Mouse (Mus musculus): ENCODE data around the gene Ptafr.

Gene Ptafr

DNA sequence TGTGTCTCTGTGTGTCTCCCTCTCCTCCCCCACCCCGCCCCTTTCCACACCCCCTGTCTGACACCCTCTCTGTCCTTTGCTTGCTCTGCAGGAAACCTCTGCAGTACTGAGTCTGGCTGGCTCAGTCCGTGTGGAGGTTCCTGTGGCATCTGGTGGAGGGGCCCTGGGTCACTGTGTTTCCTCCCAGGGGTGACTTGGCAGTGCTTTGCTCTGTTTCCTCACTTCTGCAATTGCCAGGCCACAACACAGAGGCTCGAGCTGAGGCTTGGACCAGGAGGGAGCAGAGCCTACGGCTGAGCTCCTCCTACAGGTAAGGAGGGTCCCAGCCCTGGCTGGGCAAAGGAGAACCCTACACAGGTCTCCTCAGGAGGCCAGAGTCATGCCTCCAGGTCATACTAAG is at the start of gene Ptafr:
TSS of gene Ptafr (plus strand) at position 103 of the 400 bp plus-strand sequence.
- peak in 1 of 2 experiments; percentile 27 for DNase-seq (ENCODE audit: low spot score in 2 of 2)

DNA sequence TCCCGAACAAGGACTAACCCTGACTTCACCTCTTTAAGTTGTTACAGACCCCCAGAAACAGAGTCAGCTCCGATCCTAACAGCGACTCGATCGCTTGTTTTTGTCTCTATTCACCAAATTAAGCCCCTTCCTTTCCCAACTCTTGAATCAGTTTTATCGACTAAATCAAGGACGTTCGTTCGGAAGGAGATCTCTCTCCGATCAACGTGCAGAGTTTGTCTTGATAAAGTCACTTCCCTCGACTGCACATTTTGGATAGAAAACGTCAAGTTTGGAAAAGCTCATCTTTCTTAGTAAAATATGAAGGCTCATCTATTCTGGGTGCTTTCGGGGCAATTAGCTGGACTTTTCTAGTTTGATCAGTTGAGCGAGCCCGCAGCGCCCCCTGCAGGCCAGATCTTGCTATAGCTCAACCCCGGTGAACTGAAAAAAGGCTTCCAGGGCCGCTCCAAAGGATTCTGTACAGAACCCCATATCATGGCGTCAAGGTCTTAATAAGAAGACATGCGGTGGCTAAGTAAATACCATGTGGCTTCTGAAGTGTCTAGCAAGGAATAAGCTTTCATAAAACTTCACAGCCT is 49.2 kb upstream of the Ptafr start:
- peak; percentile 57 to 81 for DNase-seq (ENCODE audit: low spot score in 2 of 2)

DNA sequence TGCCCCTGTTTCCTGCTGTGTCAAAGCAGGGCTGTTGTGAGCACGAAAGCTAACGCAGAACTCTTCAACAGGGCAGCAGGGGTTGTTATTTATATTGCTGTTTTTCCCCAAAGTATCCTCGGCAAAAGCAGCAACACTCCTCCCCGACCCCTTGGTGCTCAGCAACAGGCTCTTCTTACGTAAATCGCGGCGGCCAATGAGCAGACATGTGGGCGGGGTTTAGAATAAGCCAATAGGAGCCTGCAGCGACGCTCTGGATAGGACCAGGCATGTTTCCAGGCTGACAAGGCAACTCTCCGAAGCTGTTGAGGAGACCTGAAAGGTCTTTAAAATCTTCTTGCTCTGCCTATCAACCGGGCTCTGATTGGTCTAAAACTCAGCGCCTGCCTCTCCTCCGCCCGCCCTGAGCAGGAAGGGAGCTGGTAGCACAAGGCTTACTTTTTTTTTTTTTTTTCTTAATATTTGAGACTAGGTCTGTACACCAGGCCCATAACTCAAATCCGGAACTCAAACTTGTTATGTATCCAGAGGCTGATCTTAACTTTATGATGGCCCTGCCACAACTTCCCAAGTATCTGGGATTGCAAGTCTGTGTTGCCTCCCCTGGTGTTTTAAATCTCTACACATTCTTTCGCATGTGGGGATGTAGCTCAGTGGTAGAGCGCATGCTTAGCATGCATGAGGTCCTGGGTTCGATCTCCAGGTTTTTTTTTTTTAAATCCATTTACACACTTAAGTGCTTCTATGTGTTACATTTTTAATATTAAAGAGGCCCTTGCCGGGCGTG is 48.3 kb upstream of the Ptafr start:
- peak; percentile 87 to 91 for DNase-seq (ENCODE audit: low spot score in 2 of 2)

DNA sequence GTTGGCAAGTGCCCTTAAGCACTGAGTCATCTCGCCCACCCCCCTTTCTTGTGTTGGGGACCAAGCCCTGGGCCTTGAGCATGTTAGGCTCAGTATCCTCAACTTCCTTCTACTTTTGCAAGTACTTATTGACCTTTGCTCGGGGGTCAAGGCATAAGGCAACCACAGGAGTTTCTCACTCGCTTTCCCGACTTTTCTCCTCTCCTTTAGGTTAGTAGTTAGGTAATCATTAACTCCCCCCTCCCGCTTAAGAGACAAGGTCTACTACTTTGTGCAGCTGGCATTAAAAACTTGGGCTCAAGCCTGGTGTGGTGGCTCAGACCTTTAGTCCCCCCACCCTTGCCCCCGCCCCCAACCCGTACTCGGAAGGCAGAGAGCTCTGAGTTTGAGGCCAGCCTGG is 45.8 kb upstream of the Ptafr start:
- DNase-seq (ENCODE audit: low spot score in 2 of 2): no peak

DNA sequence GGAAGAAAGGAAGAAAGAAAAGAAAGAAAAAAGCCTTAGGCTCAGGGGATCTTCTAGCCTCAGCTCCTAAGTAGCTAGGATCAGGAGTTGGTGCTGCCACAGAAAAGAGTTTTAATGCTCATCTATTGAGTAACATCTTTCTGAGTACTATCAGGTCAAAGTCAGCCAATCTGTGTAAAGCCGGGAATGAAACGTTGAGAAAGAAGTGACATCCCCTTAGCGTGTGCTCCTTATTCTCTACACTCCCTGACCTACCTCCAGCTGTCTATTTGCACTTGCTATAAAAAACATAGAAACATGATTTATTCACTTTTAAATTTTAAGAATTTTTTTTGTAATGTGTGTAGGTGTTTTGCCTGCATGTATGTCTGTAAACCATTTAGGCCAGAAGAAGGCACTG is 44.7 kb upstream of the Ptafr start:
- no peak for DNase-seq (ENCODE audit: low spot score in 2 of 2)

DNA sequence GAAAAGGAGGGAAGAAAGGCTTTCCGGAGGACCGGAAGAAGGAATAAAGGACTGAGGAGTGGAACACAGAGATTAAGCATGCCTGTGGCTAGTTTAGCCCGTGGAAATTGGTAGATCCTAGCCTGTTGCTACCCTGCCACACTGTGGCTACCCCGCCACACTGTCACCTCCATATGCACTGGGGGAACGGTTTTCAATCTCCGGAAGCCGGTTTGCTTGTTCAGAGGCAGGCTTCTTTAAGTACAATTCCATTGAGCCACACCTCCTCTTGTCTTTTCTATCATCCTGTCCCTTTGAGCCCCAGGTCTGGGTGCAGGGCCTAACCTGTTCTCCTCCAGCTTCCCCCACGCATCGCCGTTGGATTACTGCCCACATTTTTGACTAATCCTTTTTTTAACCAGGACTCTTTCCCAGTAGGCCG is 39.5 kb upstream of the Ptafr start:
- no peak for DNase-seq (ENCODE audit: low spot score in 2 of 2)

DNA sequence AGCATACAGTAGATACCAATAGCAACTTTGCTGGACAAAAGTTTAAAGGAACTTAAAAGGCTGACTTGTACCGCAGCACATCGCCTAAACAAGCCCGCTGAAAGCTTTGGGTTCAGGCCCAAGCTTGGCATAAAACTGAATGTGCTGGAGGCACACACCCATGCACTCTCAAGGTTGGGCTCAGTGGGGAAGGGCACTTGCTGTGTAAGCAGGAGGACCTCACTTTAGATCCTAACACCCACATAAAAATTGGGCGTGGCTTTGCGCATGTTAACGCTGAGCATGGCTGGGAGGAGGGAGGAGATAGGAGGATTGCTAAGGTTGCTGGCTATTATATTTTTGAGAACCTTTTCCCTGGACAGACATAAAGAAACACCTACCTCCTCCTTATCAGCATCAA is 39.1 kb upstream of the Ptafr start:
- no peak for DNase-seq (ENCODE audit: low spot score in 2 of 2)

DNA sequence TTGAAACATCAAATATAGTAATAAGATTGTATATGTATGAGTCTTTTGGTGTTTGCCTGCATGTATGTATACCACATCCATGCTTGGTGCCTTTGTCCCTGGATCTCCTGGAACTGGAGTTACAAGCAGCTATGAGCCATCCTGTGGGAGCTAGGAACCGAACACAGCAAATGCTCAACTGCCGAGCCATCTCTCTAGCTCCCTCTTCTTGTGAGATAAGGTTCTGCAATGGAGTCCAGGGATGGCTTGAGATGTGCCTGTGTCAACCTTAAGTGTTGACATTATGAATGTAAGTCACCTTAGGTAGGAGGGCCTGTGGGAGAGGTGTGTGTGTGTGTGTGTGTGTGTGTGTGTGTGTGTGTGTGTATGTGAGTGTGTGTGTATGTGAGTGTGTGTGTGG is 37.2 kb upstream of the Ptafr start:
- no peak for DNase-seq (ENCODE audit: low spot score in 2 of 2)

DNA sequence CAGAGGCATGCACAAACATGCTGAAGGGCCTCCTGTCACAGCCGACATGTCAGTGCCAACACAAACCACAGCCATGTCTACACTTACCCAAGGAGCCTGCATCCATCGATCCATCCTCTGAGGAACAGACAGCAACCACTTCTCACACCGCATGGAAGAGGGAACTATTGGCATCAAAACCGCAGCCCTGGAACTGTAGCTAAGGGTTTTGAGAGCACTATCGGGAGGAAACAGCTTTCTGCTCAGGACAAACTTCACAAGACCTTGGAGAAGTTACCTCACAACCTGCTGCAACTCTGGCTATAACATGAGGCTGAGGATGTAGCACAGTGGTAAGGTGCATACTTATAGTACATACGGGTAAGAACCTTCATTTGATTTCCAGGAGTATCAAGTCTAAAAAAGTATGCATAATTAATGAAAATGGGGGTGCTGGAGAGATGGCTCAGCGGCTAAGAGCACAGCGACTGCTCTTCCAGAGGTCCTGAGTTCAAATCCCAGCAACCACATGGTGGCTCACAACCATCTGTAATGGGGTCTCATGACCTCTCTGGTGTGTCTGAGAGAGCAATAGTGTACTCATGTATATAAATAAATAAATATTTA is 35.8 kb upstream of the Ptafr start:
- no peak for DNase-seq (ENCODE audit: low spot score in 2 of 2)

DNA sequence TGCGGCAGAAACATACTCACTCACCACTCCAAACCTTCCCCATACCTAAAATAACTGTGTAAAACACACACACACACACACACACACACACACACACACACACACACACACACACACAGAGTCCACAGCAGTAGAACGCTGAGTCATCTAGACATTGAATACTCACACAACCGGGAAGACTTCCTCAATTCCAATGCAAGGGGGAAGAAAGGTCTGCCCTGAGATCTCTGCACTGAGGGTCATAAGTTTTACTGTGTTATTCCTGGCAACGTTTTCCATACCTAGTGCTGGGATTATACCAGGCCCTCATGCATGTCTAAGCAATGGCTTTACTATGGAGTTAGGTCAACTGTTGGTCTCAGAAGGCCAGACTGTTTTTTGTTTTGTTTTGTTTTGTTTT is 34.5 kb upstream of the Ptafr start:
- no peak for DNase-seq (ENCODE audit: low spot score in 2 of 2)

DNA sequence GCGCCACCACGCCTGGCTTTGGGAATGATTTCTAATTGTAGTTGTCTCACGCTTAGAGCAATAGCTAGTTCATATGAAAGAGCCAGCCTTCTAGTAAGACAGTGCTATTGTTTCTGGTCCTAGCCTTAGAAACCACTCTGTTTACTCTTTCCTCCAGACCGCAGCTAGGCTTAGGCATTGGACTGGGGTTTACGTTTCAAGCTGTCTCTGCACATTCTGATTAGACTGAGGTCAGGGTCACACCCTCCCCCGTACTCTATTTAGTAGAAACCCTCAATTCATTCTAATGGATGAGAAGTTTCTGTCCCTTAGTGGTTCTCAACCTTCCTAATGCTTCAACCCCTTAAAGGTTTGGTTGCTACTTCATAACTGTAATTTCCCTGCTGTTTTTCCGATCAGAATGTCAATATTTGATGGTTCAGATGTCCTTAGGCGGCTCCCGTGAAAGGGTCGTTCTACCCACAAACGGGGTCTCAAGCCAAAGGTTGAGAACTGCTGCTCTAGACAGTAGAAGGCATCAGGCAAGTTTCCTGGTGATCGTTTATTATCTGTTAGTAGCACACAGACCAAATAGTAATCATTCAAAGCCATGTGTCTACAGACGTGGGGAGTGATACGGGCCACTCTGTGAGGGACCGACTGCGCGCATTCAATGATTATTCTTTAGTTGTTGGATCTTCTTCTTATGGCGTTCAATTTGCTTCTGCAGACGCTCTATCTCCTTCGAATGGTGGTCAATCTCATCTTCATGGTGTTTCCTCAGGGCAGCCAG is 33.6 kb upstream of the Ptafr start:
- DNase-seq (ENCODE audit: low spot score in 2 of 2): no peak

DNA sequence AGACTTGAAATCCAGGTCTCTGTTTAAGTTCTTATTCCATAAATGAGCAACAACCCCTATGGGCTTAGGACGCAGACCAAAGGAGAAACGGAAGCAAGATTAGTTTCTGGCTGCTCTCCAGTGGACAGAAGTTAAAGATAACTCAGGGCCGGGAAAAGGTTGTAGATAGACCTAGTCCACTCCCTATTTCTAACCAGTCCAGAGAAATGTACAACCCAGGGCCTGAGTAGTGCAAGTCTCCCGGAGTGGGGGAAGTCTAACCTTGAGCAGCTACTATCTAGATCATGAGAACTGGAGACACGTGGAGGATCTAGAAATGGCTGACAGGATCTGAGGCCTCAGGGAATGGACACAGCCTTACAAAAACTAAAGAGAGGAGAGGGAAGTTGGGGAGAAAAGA is 31.4 kb upstream of the Ptafr start:
- DNase-seq (ENCODE audit: low spot score in 2 of 2): no peak

DNA sequence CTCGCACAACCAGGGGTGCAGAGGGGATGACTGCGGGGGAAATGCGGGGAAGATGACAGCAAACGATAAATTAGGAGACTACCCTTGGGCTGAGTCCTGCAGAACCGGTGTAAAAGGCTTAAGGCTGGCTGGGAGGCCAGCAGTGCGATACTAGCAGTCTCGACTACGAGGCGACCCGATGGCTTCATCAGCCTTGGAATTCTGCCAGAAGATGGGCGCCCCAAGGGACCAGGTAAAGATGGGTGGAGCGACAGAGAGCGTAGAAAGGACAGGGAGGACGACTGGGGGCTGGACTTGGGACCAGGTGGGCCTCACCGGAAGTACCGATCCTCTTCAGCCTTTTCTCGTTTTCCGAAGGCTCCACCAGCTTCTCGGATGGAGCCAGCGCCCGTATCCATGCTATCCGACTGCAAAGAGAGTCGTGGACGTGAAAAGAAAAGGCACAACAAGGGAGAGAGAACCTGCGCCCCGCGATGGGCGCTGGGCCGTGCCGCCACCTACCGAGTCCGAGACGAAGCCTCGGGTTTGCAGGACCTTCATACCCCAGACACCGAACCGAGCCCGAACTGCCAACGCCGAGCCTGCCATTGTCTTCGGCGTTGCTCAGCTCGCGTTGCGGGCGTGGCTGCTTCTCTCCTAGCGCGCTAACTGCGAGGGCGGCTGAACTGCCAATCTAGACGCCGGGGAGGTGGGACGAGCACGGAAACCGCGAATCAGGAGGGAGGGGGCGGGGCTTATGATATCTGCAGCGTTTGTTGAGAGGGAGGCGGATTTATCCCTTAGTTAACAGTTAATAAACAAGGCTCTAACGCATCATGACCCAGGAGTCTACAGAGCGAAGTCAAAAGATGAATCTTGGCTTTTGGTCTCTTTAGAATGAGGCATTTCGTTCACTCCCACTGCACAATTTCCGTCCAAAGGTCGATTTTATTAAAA is 30.6 kb upstream of the Ptafr start, which contains the start of gene Atpif1:
TSS of gene Atpif1 (minus strand) at position 679 of the 936 bp plus-strand sequence.
- peak; percentile 78 to 79 for DNase-seq (ENCODE audit: low spot score in 2 of 2)

DNA sequence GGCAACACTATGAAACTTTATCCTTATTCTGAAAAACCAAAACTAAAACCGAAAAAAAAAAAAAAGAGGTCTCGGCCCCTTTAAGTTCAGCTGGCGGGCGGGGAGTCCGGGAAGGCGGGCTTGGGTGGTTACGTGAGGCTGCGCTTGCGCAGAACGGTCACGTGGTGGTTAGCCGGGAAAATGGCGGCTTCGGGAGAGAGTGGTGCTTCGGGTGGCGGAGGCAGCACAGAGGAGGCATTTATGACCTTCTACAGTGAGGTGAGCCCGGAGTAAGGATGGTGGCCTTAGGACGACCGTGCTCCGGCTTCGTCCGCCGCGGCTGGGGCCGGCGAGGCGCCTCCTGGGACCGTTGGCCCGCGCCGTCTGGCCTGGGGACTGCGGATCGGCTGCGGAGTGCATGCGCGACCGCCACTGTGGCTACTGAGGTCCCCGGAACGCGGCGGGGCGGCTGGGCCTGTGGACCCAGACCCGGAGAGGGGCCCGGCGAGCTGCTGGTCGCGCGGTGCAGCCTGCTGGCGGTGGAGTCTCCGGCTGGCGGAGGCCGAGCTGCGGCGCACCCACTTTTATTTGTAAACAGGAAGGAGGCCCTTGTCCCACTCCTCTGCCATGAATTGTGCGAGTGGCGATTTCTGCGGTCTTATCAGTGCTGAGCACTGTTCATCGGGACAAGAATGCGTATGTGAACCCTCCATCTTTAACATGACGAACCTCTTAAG is 28.3 kb upstream of the Ptafr start, which contains the start of gene Dnajc8:
TSS of gene Dnajc8 (plus strand) at position 145 of the 716 bp plus-strand sequence.
- DNase-seq (ENCODE audit: low spot score in 2 of 2): peak; percentile 86 to 93

DNA sequence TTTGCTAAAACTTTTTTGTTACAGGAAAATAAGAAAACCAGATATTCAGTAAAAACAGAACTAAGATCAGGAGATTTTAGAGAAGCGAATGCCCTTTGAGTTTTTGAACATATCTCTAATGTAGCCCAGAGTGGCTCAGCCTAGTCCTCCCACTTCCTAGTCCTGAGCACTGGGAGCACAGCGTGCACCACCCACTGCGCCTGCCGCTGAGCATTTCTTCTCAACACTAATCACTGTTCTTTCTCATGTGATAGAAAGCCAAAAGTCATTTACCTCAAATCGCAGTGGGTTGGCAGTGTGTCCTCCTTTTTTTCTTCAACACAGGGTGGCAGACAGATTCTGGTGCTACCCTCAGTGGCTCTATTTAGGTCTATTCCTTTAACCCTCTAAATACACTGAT is 24.4 kb upstream of the Ptafr start:
- no peak for DNase-seq (ENCODE audit: low spot score in 2 of 2)

DNA sequence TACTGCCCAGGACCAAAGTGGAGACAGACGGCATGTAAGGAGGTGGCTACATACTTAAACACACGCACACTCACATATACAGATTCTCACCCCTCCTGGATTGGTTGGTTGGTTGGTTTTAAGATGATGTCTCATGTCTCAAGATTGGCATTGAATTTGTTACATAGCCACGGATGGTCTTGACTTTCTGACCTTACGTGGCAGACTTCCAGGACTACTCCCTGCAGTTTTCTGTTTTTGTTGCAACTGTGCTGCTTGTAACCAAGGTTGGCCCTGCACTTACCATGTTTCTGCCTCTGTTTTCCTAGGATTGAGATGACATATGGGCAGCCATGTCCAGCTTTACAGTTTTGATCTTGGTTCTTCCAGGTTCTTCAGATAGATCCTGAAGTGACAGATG is 22.5 kb upstream of the Ptafr start:
- DNase-seq (ENCODE audit: low spot score in 2 of 2): no peak

DNA sequence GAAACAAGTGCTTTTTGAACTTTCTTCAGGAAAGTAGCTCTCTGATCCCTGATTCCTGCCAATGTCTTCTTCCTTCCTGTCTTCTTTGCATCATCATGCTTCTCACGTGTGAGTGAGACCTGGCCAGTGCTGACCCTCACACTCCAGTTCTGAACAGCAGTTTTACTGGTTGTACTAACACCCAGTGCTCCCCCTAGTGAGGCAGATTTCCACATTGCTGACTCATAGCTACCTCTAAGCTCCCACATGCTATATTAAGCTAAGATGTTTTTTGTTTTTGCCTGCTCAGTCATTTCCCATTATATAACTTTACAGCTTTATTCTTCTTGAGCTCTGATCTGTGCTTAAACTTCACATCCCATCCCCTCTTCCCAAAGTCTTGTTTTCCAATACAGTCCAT is 21.1 kb upstream of the Ptafr start:
- no peak for DNase-seq (ENCODE audit: low spot score in 2 of 2)

DNA sequence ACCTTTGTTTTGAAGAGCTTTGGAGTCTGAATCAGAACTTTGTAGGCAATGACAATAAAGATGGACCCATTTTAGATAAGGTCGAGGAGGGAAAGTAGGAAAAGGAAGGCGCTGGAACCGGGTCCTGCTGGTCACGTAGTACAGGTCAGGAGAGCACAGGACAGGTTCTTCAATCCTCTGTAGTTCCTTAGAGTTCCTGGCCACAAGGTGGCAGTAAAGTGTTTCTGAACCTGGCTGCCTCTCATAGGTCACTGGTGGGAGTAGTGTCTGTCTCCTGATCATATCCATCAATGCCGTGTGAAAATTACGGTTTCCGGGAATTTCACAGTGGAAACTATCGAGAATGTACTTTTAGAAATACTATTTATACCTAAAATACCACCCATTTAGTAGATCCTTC is 18.0 kb upstream of the Ptafr start:
- peak in 1 of 2 experiments; percentile 53 for DNase-seq (ENCODE audit: low spot score in 2 of 2)

DNA sequence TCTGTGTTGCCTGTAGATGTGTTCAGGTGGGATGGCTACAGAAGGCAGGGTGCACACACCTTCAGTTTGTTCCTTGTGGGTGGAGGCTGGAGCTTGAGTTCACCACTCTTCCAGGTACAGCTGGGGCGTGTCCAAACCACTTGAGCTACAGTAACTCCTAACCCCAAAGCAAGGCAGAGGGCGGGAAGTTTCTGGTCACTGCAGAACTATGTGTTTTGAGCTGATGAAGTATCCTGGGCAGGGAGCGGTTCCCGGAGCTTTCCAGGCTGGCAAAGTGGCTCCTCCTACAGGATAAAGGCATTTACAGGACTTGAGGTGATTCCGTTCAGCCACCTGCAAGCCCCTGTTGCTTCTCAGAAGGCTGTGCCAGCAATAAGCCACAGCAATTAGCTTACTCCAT is 9.6 kb upstream of the Ptafr start:
- DNase-seq (ENCODE audit: low spot score in 2 of 2): no peak

DNA sequence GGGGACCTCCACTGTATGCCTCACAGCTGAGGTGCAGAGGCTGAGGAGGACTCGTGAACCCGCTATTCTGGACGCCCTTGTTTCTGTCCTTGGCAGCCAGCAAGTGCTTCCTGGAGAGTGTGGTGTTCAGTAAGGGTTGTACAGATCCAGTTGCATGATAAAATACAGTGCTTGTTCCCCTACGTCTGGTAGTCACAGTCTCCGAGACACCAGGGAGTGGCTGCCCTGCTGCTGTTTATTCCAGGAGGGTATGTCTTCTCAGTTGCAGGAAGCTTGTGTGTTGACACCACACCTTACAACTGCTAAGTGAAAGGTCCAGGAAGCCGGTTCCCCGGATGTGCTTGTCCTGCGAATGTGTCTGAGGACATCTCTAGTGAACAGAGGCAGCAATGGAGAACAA is 9.2 kb upstream of the Ptafr start:
- no peak for DNase-seq (ENCODE audit: low spot score in 2 of 2)

All from frontal cortex, postnatal 14 days (tissue).